Mouse (Mus musculus) kidney, postnatal 4 days (tissue): Measurements from ENCODE around the gene Rcl1.

Experiments used
- DNase-seq, 2 experiments: peaks; one replicate each; pipeline ENCODE4 v3.0.0; 2021; ENCODE audit warnings: mixed read lengths in 2 of 2

Gene Rcl1

GRCm38 (mm10) chr19:29113746-29114649 is 12.8 kb downstream of the Rcl1 start:
- DNase-seq, result no peak

DNA sequence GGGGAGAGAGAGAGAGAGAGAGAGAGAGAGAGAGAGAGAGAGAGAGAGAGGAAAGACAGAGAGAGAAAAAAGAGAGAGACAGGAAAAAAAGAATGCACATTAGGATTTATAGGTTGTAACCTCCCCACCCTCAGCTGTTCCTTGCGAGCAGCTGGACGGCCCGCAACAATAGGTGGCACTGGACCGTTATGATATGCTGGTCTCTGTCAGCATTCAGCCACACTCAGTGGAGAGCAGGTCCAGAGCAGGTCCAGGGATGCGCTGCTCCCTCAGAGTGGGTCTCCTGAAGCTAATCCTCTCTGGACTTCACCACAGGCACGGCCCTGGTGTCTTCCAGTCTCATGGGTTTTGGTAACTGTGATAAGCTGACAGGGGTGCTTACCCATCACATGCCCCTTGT is 15.6 kb downstream of the Rcl1 start:
- no peak for DNase-seq

DNA sequence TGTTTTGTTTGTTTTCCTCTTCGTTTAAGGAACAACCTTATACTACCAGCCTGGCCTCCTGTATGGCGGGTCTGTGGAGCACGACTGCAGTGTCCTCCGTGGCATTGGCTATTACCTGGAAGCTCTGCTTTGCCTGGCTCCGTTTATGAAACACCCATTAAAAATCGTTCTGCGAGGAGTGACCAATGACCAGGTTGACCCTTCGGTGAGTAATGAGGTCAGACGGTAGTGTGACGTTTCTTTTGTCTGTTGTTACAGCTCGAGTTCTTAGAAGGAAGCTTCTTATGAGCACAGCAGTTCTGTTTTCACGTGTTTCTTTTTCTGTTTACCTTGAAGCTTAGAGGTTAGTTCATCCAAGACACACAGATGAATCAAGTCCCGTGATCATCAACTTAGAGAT is 17.0 kb downstream of the Rcl1 start:
- no peak for DNase-seq

DNA sequence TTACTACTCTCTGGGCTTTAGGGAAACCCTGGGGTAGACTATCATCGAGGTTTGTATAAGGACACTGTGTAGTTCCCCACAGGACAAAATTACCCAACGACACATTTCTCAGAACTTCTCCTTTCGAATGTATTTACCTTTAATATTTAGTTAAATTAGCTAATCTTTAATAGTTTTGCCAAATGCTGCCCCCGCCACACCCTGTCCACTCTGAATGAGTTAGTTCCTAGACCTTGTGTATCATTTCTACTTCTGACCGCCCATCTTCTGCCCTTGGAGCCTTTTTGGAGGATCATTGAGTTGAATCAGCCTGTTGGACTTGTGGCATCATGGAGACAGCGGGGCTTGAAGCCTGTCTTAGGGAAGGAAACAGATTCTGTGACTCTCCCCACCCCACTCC is 19.1 kb downstream of the Rcl1 start:
- no peak for DNase-seq

DNA sequence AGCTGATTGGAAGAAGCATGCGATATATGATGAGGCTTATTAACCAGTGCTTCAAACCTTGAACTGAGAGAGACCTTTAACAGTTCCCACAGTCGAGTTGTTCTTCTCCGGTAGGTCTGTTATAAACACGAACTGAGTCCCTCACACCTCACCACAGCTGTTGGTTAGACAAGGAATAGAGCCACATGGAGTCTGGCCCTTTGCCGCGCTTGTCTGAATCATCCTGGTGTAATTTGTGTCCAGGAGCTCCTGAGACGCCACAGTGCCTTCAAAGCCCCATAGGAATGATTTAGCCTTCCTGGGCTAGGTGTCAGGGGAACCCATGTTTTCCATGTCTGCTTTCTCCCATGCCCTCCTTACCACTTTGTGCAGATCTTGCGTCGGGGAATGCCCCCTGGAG is 20.2 kb downstream of the Rcl1 start:
- DNase-seq, result no peak

- DNase-seq, result no peak
Observed at GRCm38 (mm10) chr19:29124886-29125585, 23.9 kb downstream of the Rcl1 start.

DNA sequence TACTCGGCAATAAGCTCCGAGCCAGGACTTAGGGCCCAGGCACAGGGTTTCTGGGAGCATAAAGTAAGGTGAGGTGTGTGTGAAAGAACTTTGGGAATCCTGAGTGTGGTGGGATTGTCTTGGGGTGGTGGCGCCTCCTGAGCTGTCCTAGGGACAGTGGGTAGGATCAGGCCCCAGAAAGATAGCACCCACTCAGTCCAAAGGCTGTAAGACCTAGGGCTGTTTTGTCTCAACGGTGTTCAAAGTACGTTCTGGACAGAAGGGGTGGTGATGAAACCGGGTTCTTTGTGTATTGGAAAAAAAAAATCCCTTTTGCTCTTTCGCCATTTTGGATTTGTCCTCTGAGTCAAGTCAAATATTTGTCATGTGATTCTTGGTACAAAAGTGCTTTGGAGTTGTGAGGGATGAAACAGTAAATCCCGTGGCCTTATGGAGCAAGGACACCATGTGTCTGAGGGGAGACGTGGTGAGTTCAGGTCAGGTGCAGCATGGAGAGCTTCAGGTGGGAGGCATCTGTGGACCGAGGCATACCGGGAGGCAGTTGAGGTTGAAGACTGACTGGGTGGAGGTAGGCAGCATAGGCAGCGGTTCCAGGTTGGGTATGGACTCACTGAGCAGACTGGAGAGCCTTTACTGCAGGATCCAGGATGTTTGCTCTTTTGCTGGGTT is 25.3 kb downstream of the Rcl1 start:
- DNase-seq, result no peak

DNA sequence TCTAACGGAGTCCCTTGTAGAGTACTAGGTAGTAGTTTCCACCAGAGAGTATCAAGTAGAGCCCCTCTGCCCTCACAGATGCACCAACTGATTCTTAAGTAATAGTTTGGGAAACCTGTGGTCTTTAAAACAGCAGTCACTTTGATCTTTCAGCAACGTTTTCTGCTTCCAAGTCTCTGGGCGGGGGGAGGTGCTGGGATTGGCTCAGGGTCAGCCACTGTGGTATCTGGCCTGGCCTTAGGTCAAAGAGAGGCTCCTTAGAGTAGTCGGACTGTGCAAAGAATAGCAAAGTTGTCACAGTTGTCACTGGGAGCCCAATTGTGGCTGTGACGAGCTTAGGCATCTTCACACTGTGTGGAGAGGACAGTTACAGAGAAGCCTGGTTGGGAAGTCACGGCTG is 26.2 kb downstream of the Rcl1 start:
- DNase-seq, result no peak

DNA sequence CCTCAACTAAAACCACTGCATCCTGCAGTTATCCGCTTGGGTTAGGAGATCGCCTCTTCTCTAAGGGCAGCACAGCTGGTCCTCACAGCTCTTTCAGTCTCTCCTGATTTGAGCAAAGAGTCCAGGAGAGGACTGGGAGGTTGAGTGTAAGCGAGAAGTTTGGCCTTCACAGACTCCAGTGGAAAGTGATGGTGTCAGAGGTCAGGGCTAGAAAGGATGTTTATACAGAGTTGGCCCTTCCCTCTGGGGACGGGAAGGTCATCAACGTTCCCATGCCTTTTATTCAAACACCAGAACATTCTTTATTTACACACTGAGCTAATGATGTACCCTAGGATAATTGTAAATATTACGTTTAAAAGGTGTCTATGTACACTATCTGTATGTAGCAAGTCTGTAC is 27.0 kb downstream of the Rcl1 start:
- no peak for DNase-seq

- DNase-seq, result no peak
Observed at GRCm38 (mm10) chr19:29129551-29129950, 28.4 kb downstream of the Rcl1 start.

GRCm38 (mm10) chr19:29131171-29131570 is 30.0 kb downstream of the Rcl1 start:
- no peak for DNase-seq

- no peak for DNase-seq
Observed at GRCm38 (mm10) chr19:29134293-29134692, 33.1 kb downstream of the Rcl1 start.

DNA sequence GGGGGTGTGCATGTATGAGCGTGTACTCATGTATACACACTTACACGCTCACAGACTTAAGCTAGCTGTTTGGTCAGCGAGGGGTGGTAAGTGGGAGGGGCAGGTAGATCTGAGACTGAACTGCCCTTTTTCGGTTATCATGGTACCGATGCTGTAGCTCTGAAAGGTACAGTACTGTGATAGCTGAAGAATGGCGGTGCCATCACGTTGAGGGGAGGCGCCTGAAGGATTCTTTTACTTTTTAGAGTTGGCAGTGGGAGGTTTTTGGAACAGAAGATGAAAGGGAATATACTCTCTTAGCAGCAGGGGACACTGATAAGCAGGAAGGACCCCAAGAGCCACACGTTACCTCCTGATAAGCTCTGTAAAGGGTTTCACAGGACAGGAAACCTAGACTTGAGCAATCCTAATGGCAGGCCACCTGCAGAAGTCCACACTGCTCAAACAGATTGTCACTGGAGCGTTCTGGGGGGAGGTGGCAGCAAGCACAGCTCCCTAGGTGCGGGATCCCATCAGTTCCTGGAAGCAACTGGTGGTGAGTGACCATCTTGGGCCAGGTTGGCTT is 34.1 kb downstream of the Rcl1 start:
- no peak for DNase-seq

GRCm38 (mm10) chr19:29138546-29139270 is 37.5 kb downstream of the Rcl1 start:
- no peak for DNase-seq

- DNase-seq, result peak in 1 of 2 experiments; percentile 18
Observed at GRCm38 (mm10) chr19:29139699-29140456, 38.7 kb downstream of the Rcl1 start.

- DNase-seq, result no peak
Observed at GRCm38 (mm10) chr19:29140933-29141332, 39.8 kb downstream of the Rcl1 start.

- no peak for DNase-seq
Observed at GRCm38 (mm10) chr19:29142307-29142706, 41.1 kb downstream of the Rcl1 start.

DNA sequence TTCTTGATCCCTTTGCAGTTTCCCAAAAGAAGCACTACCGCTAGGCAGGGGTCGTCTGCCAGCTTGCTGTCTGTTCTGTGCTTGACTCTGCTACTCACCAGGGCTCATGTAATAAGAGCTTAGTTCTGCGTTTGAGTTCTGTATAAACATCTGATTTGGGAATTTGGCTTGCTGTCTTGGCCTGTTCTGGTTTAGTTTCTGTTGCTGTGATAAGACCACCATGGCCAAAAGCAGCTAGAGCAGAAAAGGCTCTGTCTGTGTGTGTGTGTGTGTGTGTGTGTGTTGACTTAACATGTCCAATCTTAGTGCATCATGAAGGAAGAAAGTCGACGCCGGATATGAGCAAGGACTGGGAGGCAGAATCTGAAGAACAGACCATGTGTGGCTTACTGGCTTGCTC is 44.2 kb downstream of the Rcl1 start:
- DNase-seq, result no peak

GRCm38 (mm10) chr19:29146820-29147219 is 45.6 kb downstream of the Rcl1 start:
- peak in 1 of 2 experiments; percentile 10 for DNase-seq

- no peak for DNase-seq
Observed at GRCm38 (mm10) chr19:29149583-29149982, 48.4 kb downstream of the Rcl1 start.

- DNase-seq, result peak in 1 of 2 experiments; percentile 24
Observed at GRCm38 (mm10) chr19:29150038-29150437, 48.9 kb downstream of the Rcl1 start.

DNA sequence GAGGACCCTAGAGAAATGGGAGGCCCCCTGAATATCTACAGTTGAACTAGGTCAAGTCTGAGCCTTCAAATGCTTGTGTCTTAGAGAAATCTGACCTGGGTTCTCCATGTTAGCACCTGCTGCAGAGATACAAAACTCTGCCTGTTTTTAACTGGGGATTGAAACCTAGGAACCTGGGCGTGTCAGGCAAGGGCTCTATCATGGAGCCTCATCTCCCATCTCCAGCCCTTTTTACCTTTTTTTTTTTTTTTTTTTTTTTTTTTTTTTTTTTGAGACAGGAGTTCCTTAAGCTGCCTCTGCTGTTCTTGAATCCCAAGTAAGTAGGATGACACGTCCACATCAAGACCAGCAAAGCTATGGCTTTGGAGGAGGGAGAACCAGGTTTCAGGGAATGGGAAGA is 50.3 kb downstream of the Rcl1 start:
- no peak for DNase-seq
